Mouse (Mus musculus): Measurements from ENCODE around the gene Clk2.

Clk2 gene

GRCm38 (mm10) chr3:89164506-89165267 is at the start of gene Clk2:
TSS of gene Clk2 (plus strand) at chr3:89164795.
- peak; percentile 92 for DNase-seq (ENCODE audit: low spot score)

GRCm38 (mm10) chr3:89115522-89115921 is 49.1 kb upstream of the Clk2 start:
- no peak for DNase-seq (ENCODE audit: low spot score)

DNA sequence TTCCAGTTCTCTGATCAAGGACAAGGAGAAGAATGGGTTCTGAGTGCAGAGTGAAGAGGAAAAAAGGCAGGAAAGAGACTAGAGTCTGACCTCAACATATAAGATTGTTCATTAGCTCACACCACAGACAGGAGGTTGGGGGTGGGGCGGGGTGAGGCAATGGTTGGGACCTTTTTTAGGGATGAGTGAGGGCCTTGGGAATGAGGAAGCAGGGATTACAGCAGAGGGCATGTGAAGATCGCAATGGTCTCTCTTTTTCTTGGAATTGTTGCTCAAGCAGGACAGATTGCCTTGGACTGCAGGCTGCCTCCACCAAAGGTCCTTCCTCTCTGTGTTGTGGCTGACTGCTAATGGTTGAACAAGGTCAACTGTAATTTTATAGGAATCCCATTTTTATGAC is 41.3 kb upstream of the Clk2 start:
- DNase-seq (ENCODE audit: low spot score), result no peak

GRCm38 (mm10) chr3:89124241-89124640 is 40.4 kb upstream of the Clk2 start:
- no peak for DNase-seq (ENCODE audit: low spot score)

- no peak for DNase-seq (ENCODE audit: low spot score)
These were observed 38.6 kb upstream of the Clk2 start for GRCm38 (mm10) chr3:89125981-89126380.

DNA sequence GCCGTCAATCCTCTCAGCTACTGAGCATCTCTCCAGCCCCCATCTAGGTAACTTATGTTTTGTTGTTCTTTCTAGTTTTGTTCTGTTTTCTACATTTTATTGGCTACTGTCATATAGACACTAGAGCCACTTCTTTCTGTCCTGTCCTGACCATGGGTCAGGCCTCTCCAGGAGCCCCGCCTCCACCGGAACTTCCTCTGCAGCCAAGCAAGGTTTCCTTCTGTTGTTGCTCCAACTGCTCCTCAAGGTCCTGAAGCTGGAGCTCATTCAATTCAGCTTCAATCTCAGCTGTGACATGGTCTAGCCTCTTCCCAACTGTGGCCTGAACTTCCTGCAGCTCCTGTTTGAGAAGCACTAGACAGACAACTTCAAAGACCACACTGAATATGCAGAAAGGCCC is 34.7 kb upstream of the Clk2 start:
- no peak for DNase-seq (ENCODE audit: low spot score)

DNA sequence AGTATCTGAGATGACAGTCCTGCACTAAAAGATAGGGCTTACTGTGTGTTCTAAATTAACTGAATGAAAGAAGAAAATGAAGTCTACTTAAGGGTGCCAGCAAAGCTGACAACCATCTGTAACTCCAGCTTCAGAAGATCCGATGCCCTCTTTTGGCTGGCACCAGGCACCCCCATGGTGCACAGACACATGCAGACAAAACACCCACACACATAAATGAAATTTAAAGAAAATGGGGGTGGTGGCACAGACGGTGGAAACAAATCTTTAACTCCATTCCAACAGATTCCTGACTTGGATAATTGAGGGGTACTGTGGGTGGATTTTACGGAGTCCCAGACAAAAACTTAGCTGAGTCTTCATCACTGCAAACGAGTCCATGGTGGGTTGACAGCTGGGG is 32.8 kb upstream of the Clk2 start:
- no peak for DNase-seq (ENCODE audit: low spot score)

DNA sequence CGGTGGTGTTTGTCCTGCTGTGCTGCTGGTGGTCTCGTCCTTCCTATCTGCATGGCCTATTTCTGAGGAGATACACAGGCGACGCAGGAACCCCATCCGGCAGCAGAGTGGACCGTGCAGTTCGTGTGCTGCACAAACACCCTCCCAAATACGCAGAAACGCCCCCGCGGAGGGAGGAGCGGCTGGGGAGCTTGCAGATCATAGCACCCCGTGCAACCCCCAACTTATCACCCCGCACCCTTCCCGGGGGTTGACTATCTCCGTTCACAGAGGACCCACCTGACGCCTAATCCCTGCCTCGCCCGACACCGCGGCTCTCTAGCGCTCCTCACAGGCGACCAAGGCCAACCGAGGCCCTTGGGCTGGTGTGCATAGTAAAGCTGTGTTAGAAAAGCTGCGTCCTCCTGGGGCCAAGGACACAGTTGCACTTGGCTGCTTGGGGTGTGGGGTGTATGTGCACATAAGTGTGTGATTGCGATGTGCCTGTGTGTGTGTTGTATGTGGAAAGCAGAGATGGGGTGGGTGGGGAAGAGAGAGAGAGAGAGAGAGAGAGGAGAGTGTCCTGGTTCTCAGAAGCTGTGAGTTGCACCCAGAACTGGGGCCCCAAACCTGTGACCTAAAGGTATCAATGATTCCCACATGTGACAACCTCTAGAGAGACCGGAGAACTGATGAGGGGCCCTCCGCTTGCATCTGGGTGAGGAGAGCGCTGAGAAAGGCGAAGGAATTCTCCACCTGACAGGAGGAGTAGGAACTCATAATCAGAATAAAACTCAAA is 32.1 kb upstream of the Clk2 start:
- peak; percentile 55 for DNase-seq (ENCODE audit: low spot score)

DNA sequence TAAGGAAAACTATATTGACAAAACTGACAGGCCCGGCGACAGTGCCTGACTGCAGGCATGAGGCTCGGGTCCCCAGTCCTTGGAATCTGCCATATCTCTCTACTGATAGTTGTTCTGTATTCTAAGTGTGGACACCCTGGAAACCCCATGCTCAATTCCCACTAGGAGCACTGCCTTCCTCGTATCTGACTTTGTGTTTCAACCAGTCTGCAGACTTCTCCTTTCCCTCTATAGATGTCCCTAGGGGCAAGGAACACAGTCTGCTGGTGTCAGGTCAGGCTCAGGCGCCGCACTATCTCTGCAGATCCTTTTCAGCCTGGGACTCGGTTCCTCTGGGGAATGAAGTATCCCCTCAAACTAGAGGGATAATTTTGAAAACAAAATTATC is 31.5 kb upstream of the Clk2 start:
- DNase-seq (ENCODE audit: low spot score), result no peak

GRCm38 (mm10) chr3:89133752-89134151 is 30.8 kb upstream of the Clk2 start:
- DNase-seq (ENCODE audit: low spot score), result no peak

DNA sequence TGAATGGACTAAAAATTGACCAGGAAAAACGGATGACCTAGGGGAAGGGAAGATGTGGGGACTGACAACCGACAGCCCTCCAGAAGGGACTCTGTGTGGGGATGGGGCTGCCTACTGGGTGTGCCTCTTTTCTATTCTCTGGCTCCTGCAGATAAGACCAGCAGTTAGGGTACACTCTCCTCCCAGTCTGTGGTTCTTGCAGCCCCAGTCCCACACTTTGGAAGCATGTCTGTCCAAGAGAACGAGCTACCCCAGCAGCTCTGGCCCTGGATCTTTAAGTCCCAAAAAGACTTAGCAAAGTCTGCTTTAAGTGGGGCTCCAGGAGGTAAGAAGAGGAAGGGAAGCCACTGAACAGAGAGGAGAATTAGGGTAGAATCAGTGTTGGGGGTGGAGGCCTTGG is 28.6 kb upstream of the Clk2 start, which contains the start of gene Pklr:
Gene Pklr, plus strand, starts transcription at position 185 of the 400 bp plus-strand sequence.
- DNase-seq (ENCODE audit: low spot score), result no peak

GRCm38 (mm10) chr3:89136365-89136764 is 28.2 kb upstream of the Clk2 start:
- peak; percentile 45 for DNase-seq (ENCODE audit: low spot score)

DNA sequence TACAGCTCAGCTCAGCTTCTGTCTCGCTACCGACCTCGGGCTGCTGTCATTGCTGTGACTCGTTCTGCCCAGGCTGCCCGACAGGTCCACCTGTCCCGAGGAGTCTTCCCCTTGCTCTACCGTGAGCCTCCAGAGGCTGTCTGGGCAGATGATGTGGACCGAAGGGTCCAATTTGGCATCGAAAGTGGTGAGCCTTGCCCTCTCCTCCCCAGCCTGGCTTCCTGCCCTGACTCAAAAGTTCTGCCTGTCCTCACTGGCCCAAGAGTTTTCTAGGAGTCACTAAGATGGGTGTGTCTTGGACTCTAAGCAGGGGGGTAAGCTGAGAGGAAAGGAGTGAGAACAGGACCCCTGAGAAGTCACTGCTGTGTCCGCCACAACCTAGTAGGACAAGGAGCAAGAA is 19.8 kb upstream of the Clk2 start:
- no peak for DNase-seq (ENCODE audit: low spot score)

- no peak for DNase-seq (ENCODE audit: low spot score)
These were observed 19.0 kb upstream of the Clk2 start for GRCm38 (mm10) chr3:89145566-89145965.

DNA sequence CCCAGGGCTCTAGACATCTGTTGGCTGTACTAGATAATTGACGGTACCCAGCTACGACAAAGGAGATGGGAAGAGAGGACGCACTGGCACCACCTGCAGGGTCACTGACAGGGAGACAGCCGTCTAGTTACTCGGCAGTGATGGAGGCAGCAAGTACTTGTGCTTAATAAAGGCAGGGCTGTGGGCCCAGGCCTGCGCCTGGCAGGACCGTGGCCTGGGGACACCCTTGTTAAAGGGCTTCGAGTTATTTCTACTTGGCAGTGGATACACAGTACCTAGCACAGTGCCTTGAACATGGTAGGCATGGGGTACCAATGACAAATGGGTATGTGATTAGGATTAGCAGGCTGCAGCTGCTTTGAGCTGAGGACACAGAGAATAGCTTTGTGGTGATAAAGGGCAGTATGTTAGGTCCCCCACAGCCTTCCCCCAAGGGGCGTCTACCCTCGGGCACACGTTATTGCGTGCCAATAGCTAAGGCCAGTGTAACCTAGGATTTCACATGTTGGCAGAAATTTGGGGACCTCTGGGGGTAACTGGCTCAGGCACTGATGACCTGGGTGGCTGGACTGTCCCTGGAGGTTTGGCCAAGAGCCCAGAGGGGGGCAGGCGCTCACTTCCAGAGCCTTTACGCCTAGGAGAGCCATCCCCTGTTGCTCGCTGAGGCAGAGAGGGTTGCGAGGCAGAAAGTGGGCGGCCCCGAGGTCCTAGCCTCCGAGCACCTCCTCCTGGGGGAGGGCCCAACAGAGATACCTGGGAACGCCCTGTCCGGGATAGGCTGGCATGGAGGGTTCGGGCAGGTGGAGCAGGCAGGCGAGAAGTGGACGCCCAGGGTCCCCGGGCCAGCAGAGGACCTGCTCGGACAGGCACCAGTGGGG is 17.3 kb upstream of the Clk2 start:
- DNase-seq (ENCODE audit: low spot score), result no peak

GRCm38 (mm10) chr3:89147979-89148311 is 16.6 kb upstream of the Clk2 start:
- DNase-seq (ENCODE audit: low spot score), result no peak

- no peak for DNase-seq (ENCODE audit: low spot score)
These were observed 16.0 kb upstream of the Clk2 start for GRCm38 (mm10) chr3:89148567-89148966.

DNA sequence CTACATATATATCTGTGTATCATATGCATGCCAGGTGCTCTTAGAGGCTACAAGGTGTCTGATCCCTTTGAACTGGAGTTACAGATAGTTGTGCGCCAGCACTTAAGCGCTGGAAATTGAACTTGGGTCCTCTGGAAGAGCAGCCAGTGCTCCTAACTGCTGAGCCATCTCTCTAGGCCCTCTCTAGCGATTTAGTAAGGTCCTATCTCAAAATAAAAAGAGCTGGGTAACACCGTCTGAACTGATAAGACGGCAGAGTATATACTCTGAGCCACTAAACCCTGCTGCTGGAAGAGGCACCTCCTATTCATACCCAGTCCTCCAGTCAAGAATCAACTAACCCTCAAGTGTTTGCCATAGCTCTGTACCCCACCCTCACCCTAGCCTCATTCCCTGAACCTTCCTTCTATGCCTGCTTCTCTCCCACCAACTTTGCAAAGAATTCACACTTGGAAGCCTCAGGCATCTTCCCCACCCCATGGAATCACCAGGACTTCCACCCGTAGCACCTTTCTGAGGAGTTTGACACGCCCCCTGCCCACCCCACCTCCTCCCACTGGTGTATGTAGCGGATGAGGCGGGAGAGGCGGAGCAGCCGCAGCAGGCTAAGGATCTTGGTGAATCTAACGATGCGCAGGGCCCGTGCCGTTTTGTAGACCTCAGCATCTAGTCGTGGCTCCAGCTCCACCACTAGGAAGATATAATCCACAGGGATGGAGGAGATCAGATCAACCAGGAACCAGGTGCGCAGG is 12.3 kb upstream of the Clk2 start:
- no peak for DNase-seq (ENCODE audit: low spot score)

DNA sequence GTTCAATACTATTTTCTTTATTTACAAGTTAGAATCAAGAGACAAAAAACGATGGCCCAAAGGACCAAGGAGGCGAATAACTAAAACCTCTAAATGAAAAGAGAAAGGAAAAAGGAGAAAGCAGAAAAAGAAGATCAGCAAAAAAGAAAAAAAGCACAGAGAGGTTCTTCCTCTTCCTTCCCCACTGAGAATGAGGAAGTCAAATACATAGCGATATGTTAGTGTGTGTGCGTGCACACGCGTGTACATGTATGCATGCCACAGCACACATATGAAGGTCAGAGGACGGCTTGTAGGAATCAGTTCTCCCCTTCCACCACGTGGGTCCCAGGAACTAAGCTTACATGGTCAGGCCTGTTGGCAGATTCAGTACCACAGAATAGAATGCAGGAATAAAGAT is 7.6 kb upstream of the Clk2 start:
- DNase-seq (ENCODE audit: low spot score), result no peak

DNA sequence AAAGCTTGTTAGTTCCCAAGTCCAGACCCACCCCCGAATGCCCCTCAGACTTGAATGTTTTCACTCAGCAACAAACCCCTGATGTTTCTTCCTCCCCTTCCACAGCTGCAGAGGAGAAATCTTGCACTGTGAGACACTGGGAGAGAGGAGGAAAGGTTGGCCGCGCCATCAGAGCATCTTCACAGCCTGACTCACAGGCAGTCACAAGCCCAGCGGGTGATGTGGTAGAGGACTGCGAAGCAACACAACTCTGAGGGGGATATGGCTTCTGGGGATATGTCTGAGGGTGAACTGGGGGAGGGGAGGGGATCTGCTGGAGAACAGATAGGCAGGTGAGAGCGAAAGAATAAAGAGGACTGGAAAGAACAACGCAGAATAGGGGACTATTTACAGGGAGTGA is 5.9 kb upstream of the Clk2 start:
- DNase-seq (ENCODE audit: low spot score), result no peak

DNA sequence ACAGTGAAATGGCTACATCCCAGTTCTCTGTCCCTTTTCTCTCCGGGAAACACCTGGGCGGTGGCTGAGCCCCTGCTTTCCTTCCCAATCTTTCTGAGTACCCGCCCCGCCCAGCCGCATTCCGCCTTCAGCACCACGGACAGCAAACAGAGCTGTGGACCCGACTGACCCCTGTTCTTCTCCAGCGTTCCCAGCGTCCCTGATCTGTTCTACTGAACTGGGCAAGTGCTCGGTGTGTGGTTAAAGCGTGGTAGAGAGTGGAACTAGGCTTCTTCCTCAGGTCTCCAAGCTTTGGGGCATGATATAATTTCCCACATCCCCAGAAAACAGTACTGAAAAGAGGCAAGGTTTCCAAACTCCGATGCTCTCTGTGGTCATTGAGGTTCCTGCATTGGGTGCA is 5.4 kb upstream of the Clk2 start:
- no peak for DNase-seq (ENCODE audit: low spot score)

Measured in spleen, adult 12 weeks (tissue).